ENCODE assay signal across 26 mouse cellular contexts in genomic region chr11:85773391-85773790, GRCm38 (mm10). TPM values are rescaled to one million over a fixed set of nuclear protein-coding genes. Genes with fewer than 3 reads are reported as not detected.
A peak's percentile ranks its signal among the peaks of the same experiment; 100 is the strongest.
DNase-seq lines count a peak whose midpoint lies in the region; ATAC-seq lines count a peak whose summit lies in the region.
"Had no signal": no experiment of that assay in that cellular context is flagged by ENCODE, and none has a peak within 500 bp of the region (broad histone marks: within the 10 kb centered on the region; RNA-seq: fewer than 3 reads in every experiment).

No protein-coding gene starts in this region.

- no peak for ATAC-seq in lung, embryonic 15.5 days (ENCODE audit: borderline replicate concordance, extremely low read depth, low FRiP score, low TSS enrichment)
- ATAC-seq in embryonic facial prominence, embryonic 13.5 days (ENCODE audit: insufficient number of reproducible peaks, insufficient read depth, low FRiP score, low TSS enrichment, low read depth), result no peak
- ATAC-seq: CD4-positive, CD25-positive, alpha-beta regulatory T cell, adult 4 months; forebrain, embryonic 13.5 days; forebrain, embryonic 16.5 days; hindbrain, embryonic 16.5 days; intestine, embryonic 15.5 days had no signal

- H3K27ac ChIP-seq in lung, embryonic 15.5 days, result peak overlapping the region; percentile 95
- peak overlapping the region; percentile 84 for H3K27ac ChIP-seq in brown adipose tissue, adult 24 weeks (replicated peaks; ENCODE audit: low read depth, low read length)
- H3K27ac ChIP-seq in embryonic facial prominence, embryonic 13.5 days, result 0 out of 2 replicates have a peak overlapping the region, but pooled peaks have one; percentile 13
- H3K27ac ChIP-seq: embryonic facial prominence, embryonic 12.5 days; forebrain, embryonic 13.5 days; heart, adult 2 months; heart, embryonic 10.5 days; heart, embryonic 13.5 days; hindbrain, embryonic 12.5 days; intestine, embryonic 15.5 days had no signal

- no peak for DNase-seq in lung, postnatal 36 days
- DNase-seq in gastrocnemius, postnatal 25 days, result no peak
- DNase-seq in urinary bladder, postnatal 10 days (ENCODE audit: low spot score), result no peak
- DNase-seq: adrenal gland, adult 8-10 months; adrenal gland, postnatal 25 days; cerebellum, adult 18-20 months; cerebellum, adult 9-10 months; cerebellum, postnatal 14 days; gastrocnemius, postnatal 36 days; heart, adult 2 months; heart, postnatal 14 days; heart, postnatal 4 days had no signal

- H3K4me1 ChIP-seq in lung, embryonic 15.5 days, result peaks cover 62% of the 10 kb centered on the region
- peaks cover 44% of the 10 kb centered on the region for H3K4me1 ChIP-seq in brown adipose tissue, adult 24 weeks (ENCODE audit: control insufficient read depth, insufficient read depth, insufficient read length, low read length)
- peaks cover 47% of the 10 kb centered on the region for H3K4me1 ChIP-seq in embryonic facial prominence, embryonic 13.5 days
- H3K4me1 ChIP-seq: forebrain, embryonic 13.5 days had no signal

- WGBS in lung, embryonic 15.5 days, result 43% methylated on average over 4 of the region's 4 CpGs
- 36% methylated on average over 4 of the region's 4 CpGs for WGBS in embryonic facial prominence, embryonic 13.5 days

- H3K36me3 ChIP-seq in lung, embryonic 15.5 days, result no peaks in the 10 kb centered on the region
- no peaks in the 10 kb centered on the region for H3K36me3 ChIP-seq in embryonic facial prominence, embryonic 13.5 days
- H3K36me3 ChIP-seq: embryonic facial prominence, embryonic 12.5 days; heart, embryonic 10.5 days; heart, embryonic 13.5 days; hindbrain, embryonic 12.5 days; intestine, embryonic 15.5 days had no signal

- H3K4me2 ChIP-seq in lung, embryonic 15.5 days, result no peak overlapping the region
- H3K4me2 ChIP-seq in embryonic facial prominence, embryonic 13.5 days, result no peak overlapping the region
- H3K4me2 ChIP-seq: embryonic facial prominence, embryonic 12.5 days; forebrain, embryonic 13.5 days; heart, embryonic 13.5 days; hindbrain, embryonic 12.5 days; intestine, embryonic 15.5 days had no signal

- no peaks in the 10 kb centered on the region for H3K9me3 ChIP-seq in lung, embryonic 15.5 days
- H3K9me3 ChIP-seq in embryonic facial prominence, embryonic 13.5 days, result no peaks in the 10 kb centered on the region
- H3K9me3 ChIP-seq: embryonic facial prominence, embryonic 12.5 days; forebrain, embryonic 13.5 days; heart, embryonic 10.5 days; heart, embryonic 13.5 days; hindbrain, embryonic 12.5 days; intestine, embryonic 15.5 days had no signal

- no peaks in the 10 kb centered on the region for H3K27me3 ChIP-seq in lung, embryonic 15.5 days
- peaks cover 9% of the 10 kb centered on the region; the same call in 1 of the 2 replicates for H3K27me3 ChIP-seq in embryonic facial prominence, embryonic 13.5 days

- H3K4me3 ChIP-seq in lung, embryonic 15.5 days, result no peak overlapping the region
- H3K4me3 ChIP-seq in brown adipose tissue, adult 24 weeks (ENCODE audit: insufficient read depth, low read depth, low read length), result no peak overlapping the region
- no peak overlapping the region for H3K4me3 ChIP-seq in embryonic facial prominence, embryonic 13.5 days
- H3K4me3 ChIP-seq: embryonic facial prominence, embryonic 12.5 days; erythroblast, embryonic 14.5 days; forebrain, embryonic 13.5 days; heart, adult 2 months; heart, embryonic 10.5 days; heart, embryonic 13.5 days; hindbrain, embryonic 12.5 days; intestine, embryonic 15.5 days had no signal

- H3K9ac ChIP-seq in lung, embryonic 15.5 days, result no peak overlapping the region
- no peak overlapping the region for H3K9ac ChIP-seq in embryonic facial prominence, embryonic 13.5 days
- H3K9ac ChIP-seq: embryonic facial prominence, embryonic 12.5 days; forebrain, embryonic 13.5 days; heart, embryonic 13.5 days; hindbrain, embryonic 12.5 days; intestine, embryonic 15.5 days had no signal

RNA-seq across cellular contexts. Expression of gene Tbx2, which starts 59.0 kb away (rescaled TPM):
- 40.9 and 44.9 TPM in 2 replicates for polyA plus RNA-seq in lung, embryonic 15.5 days (2015; fragmentation: Nextera tagmentation; extraction: Ambion mirVana)
- 1.2 and 1.5 TPM in 2 replicates for polyA plus RNA-seq in brown adipose tissue, adult 24 weeks (2012; ENCODE audit: insufficient read depth, insufficient read length, missing spikeins)
- 14.2 and 14.5 TPM in 2 replicates for polyA plus RNA-seq in embryonic facial prominence, embryonic 13.5 days (2015; fragmentation: Nextera tagmentation; extraction: Ambion mirVana)
- total RNA-seq in gastrocnemius, postnatal 25 days (2021), result 1 to 10 TPM; 2.7 to 3.6 TPM
- total RNA-seq: MEL had no signal
- polyA plus RNA-seq: CD4-positive, CD25-positive, alpha-beta regulatory T cell, adult 4 months had no signal

Comparison
In these comparisons a context has a peak if more than half of its experiments do, and no peak if none do; other contexts are left out.
1. H3K27ac ChIP-seq: peak in every context shown above with its lines; median percentile 95 in lung, embryonic 15.5 days; 84 in brown adipose tissue, adult 24 weeks; 13 in embryonic facial prominence, embryonic 13.5 days.